Mouse (Mus musculus): ENCODE results near the gene Fbxo30.
A peak's percentile ranks its signal among the peaks of the same experiment; 100 is the strongest.

Gene Fbxo30

GRCm38 (mm10) chr10:11323202-11323898, 42.2 kb downstream of the Fbxo30 start:
- DNase-seq (ENCODE audit: low read depth): peak; percentile 74

DNA sequence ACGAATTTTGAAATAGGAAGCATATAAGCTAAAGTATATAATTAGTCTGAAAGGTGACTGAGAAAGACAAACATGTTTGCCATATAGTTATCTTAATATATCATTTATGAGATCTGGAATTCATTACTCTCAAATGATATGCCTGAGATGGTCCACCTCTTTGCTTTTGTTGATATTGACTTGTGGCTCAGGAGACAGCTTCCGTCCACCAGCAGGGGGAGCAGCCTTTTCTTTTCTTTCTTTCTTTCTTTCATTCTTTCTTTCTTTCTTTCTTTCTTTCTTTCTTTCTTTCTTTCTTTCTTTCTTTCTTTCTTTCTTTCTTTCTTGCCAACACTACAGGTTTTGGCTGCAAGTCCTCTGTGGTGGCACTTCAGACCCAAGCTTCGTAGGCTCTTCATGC, 45.4 kb downstream of the Fbxo30 start:
- no peak for DNase-seq (ENCODE audit: low read depth)

- no peak for DNase-seq (ENCODE audit: low read depth)
Observed at GRCm38 (mm10) chr10:11343205-11344141, 62.3 kb downstream of the Fbxo30 start, which contains the start of gene Epm2a. Gene Epm2a (plus strand): TSS chr10:11343404.

DNA sequence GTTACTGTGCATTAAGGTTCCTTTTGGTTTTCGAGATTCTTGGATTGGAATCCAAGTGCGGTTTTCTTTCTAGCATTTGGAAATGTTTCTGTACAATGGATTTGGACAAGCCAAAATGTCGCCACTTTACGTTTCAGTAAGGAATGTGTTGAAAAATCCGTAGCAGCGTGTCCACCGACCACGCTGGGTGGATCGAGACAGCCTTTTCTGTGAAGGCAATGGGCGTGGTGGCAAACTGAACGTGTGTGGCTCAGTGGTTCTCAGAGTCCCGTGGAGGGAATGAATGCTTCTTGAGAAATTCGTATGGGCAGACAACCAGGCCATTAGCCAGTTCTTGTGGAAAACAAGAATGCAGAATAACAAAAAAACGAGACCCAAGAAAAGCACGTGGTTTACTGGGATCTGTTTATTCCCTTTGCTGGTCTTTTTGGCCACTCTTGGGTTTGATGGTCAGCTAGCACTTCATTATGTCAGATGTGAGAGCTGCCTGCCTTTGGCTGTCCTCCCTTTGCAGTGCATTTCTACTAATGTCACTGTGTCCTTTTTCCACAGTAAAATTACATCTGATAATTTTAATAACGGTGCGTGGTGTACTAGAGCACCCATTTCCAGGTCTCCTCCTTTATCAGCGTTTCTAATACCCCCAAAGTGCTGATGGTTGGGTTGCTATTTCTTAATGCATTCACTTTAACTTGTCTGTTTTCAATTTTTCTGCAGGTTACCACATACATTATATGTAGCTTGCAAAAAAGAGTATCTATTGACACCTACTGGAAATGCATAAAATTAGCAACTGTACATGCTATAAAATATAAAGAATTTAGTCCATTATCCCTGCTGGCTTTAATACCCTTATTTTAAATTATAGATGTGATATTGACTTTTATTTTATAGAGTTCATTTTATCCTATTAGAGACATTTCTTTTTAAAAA, 63.7 kb downstream of the Fbxo30 start:
- DNase-seq (ENCODE audit: low read depth): no peak

All from c-Kit-positive CD71-positive TER-119-negative erythroid progenitor cells, embryonic 14.5 days (primary cell).